Mouse (Mus musculus): ENCODE data around the gene Cacna2d4. TPM values are rescaled to one million over a fixed set of nuclear protein-coding genes. Genes with fewer than 3 reads are reported as not detected.

Cacna2d4 gene
- polyA plus RNA-seq, 1 experiment from 2014 or later, result 0.02 TPM

- no peak overlapping the region for H3K4me2 ChIP-seq (ENCODE audit: low read depth, low read length)
- H3K4me1 ChIP-seq (ENCODE audit: control insufficient read depth, low read depth, low read length), result no peaks in the 10 kb centered on the region
- no peak overlapping the region for H3K27ac ChIP-seq (ENCODE audit: low read length)
- H3K9me3 ChIP-seq (replicated peaks; ENCODE audit: control insufficient read depth, low read length), result no peaks in the 10 kb centered on the region
- H3K4me3 ChIP-seq (ENCODE audit: low read depth, low read length), result no peak overlapping the region
- H3K36me3 ChIP-seq (ENCODE audit: control insufficient read depth, insufficient read depth), result no peaks in the 10 kb centered on the region
- H3K9ac ChIP-seq (ENCODE audit: low read depth, low read length), result no peak overlapping the region
- 73% methylated on average over 10 of the region's 10 CpGs for WGBS (ENCODE audit: insufficient replicate concordance)
- H3K27me3 ChIP-seq (ENCODE audit: control insufficient read depth, insufficient read depth, low read depth, low read length), result no peaks in the 10 kb centered on the region
- no peak for ATAC-seq (ENCODE audit: low read depth)
Observed at GRCm38 (mm10) chr6:119215040-119215613, 21.2 kb upstream of the Cacna2d4 start.

- Histone ChIP-seq H3K27me3 (ENCODE audit: control insufficient read depth, insufficient read depth, low read depth, low read length) (no peaks in the 10 kb centered on the region), H3K4me1 (ENCODE audit: control insufficient read depth, low read depth, low read length) (no peaks in the 10 kb centered on the region), H3K4me2 (ENCODE audit: low read depth, low read length) (no peak overlapping the region), H3K4me3 (ENCODE audit: low read depth, low read length) (no peak overlapping the region), H3K27ac (ENCODE audit: low read length) (no peak overlapping the region), H3K36me3 (ENCODE audit: control insufficient read depth, insufficient read depth) (no peaks in the 10 kb centered on the region), H3K9me3 (replicated peaks; ENCODE audit: control insufficient read depth, low read length) (no peaks in the 10 kb centered on the region), H3K9ac (ENCODE audit: low read depth, low read length) (no peak overlapping the region)
- ATAC-seq (ENCODE audit: low read depth), result no peak
- 32% methylated on average over 4 of the region's 4 CpGs for WGBS (ENCODE audit: insufficient replicate concordance)
Observed at GRCm38 (mm10) chr6:119217661-119218060, 18.7 kb upstream of the Cacna2d4 start.

DNA sequence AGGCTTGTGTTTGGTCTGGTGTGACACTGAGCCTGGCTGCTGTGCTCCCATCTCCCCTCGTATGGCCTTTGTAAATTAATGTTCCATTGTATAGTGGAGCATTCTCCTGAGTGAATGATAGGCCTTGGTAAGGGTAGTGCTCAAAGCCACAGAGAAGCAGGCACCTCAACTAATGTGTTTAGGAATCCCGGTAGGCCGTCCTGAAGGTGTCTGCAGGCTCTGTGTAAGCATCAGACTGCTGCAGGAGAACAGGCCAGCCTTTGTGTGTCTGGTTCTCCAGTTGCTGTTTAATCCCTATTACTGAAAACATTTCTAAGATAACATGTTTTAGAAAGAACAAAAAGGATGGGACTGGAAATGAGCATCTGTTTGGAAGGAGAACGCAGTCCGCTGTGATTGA, 17.7 kb upstream of the Cacna2d4 start:
- H3K4me1 ChIP-seq (ENCODE audit: control insufficient read depth, low read depth, low read length), result no peaks in the 10 kb centered on the region
- 78% methylated on average over 5 of the region's 5 CpGs for WGBS (ENCODE audit: insufficient replicate concordance)
- no peaks in the 10 kb centered on the region for H3K36me3 ChIP-seq (ENCODE audit: control insufficient read depth, insufficient read depth)
- H3K4me3 ChIP-seq (ENCODE audit: low read depth, low read length), result no peak overlapping the region
- ATAC-seq (ENCODE audit: low read depth), result no peak
- no peaks in the 10 kb centered on the region for H3K9me3 ChIP-seq (replicated peaks; ENCODE audit: control insufficient read depth, low read length)
- H3K4me2 ChIP-seq (ENCODE audit: low read depth, low read length), result no peak overlapping the region
- no peak overlapping the region for H3K27ac ChIP-seq (ENCODE audit: low read length)
- no peak overlapping the region for H3K9ac ChIP-seq (ENCODE audit: low read depth, low read length)
- H3K27me3 ChIP-seq (ENCODE audit: control insufficient read depth, insufficient read depth, low read depth, low read length), result no peaks in the 10 kb centered on the region

DNA sequence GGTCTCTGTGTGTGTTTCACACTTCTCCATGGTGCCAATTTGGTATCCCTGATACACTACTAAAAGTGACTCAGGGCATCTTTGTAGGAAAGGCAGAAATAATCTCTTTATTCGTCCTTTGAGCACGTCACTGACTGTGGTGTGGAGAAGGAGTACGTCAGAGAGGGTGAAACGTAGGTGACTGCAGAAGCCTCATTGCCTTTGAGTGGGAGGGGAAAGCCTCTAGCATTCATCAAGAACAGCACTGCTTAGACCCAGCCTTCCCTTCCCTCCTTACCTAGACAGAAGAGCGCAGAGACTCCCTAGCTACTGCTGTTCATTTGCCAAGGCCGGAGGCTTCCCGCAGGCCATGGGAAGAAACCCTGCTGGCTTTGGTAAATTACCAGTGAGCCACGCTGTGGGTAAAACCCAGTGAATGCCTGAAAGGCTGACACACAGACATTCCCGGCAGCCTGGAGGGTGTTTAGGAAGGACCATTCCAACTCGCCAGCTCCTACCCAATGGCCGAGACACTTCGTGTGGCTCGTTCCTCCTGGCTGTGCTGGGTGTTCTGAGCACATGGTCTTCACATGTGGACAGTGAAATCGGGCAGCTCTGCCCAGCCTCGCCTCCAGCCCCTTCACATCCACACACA, 17.0 kb upstream of the Cacna2d4 start:
- H3K4me2 ChIP-seq (ENCODE audit: low read depth, low read length), result no peak overlapping the region
- H3K4me3 ChIP-seq (ENCODE audit: low read depth, low read length), result no peak overlapping the region
- no peaks in the 10 kb centered on the region for H3K27me3 ChIP-seq (ENCODE audit: control insufficient read depth, insufficient read depth, low read depth, low read length)
- H3K36me3 ChIP-seq (ENCODE audit: control insufficient read depth, insufficient read depth), result no peaks in the 10 kb centered on the region
- WGBS (ENCODE audit: insufficient replicate concordance), result 75% methylated on average over 15 of the region's 15 CpGs
- H3K27ac ChIP-seq (ENCODE audit: low read length), result no peak overlapping the region
- no peak overlapping the region for H3K9ac ChIP-seq (ENCODE audit: low read depth, low read length)
- no peak for ATAC-seq (ENCODE audit: low read depth)
- no peaks in the 10 kb centered on the region for H3K4me1 ChIP-seq (ENCODE audit: control insufficient read depth, low read depth, low read length)
- no peaks in the 10 kb centered on the region for H3K9me3 ChIP-seq (replicated peaks; ENCODE audit: control insufficient read depth, low read length)

DNA sequence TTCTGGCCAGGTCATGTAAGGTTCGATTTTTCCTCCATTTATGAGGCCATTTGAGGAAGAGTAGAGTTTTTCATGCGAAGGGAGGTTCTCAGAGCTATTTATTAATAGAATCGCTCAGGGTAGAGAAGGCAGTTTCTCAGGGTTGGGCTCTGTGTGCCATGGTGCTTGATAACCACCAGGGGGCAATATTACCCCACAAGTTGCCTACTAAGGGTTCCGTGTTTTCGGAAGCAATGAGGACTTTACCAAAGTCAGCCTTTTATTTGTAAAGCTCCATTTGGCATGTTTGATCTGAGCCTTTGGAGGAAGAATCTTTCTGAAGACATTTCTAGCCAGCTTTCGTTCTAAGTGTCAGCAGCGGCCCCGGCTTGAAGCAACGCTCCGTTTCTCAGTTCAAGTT, 16.0 kb upstream of the Cacna2d4 start:
- Histone ChIP-seq H3K36me3 (ENCODE audit: control insufficient read depth, insufficient read depth) (no peaks in the 10 kb centered on the region), H3K27me3 (ENCODE audit: control insufficient read depth, insufficient read depth, low read depth, low read length) (no peaks in the 10 kb centered on the region), H3K27ac (ENCODE audit: low read length) (no peak overlapping the region), H3K9me3 (replicated peaks; ENCODE audit: control insufficient read depth, low read length) (no peaks in the 10 kb centered on the region), H3K4me3 (ENCODE audit: low read depth, low read length) (no peak overlapping the region), H3K9ac (ENCODE audit: low read depth, low read length) (no peak overlapping the region), H3K4me2 (ENCODE audit: low read depth, low read length) (no peak overlapping the region), H3K4me1 (ENCODE audit: control insufficient read depth, low read depth, low read length) (no peaks in the 10 kb centered on the region)
- 51% methylated on average over 10 of the region's 10 CpGs for WGBS (ENCODE audit: insufficient replicate concordance)
- ATAC-seq (ENCODE audit: low read depth), result no peak

DNA sequence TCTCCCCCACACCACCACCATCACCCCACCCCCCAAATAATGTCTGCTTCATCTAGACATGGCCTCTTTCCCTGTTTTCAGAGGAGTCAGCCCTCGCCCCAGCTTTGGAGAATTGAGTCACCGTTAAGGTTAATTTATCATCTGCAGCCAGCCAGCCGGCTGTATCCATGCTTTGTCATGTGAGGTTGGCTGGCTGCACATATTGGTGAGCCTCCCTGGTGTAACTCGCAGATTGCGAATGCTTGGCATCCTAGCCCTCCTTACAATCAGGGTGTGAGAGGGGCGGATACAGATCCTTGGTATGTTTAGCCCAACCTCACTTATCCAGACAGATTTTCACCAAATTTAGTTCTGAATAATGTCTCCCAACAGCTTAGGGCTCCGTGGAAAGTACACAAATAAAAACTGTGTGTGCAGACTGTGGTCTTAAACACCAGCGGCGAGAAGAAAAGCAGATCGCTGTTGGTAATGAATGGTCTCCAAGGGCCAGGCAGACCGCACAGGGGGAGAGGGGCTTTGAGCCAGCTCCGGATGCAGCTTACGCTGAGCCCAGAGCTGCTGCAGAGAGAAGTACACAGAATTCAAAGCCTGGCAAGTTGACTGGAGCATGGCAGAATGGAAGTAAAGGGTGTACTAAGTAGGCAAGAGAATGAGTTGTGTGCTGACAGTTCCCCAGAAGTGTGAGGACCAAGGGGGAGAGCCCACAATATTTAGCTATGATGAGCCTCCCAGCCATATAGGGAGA, 11.7 kb upstream of the Cacna2d4 start:
- Histone ChIP-seq H3K27me3 (ENCODE audit: control insufficient read depth, insufficient read depth, low read depth, low read length) (no peaks in the 10 kb centered on the region), H3K4me1 (ENCODE audit: control insufficient read depth, low read depth, low read length) (no peaks in the 10 kb centered on the region), H3K36me3 (ENCODE audit: control insufficient read depth, insufficient read depth) (no peaks in the 10 kb centered on the region), H3K27ac (ENCODE audit: low read length) (no peak overlapping the region), H3K9ac (ENCODE audit: low read depth, low read length) (no peak overlapping the region), H3K4me3 (ENCODE audit: low read depth, low read length) (no peak overlapping the region), H3K4me2 (ENCODE audit: low read depth, low read length) (no peak overlapping the region), H3K9me3 (replicated peaks; ENCODE audit: control insufficient read depth, low read length) (no peaks in the 10 kb centered on the region)
- 70% methylated on average over 13 of the region's 13 CpGs for WGBS (ENCODE audit: insufficient replicate concordance)
- ATAC-seq (ENCODE audit: low read depth), result no peak

- 70% methylated on average over 12 of the region's 12 CpGs for WGBS (ENCODE audit: insufficient replicate concordance)
- Histone ChIP-seq H3K9me3 (replicated peaks; ENCODE audit: control insufficient read depth, low read length) (no peaks in the 10 kb centered on the region), H3K4me1 (ENCODE audit: control insufficient read depth, low read depth, low read length) (no peaks in the 10 kb centered on the region), H3K9ac (ENCODE audit: low read depth, low read length) (no peak overlapping the region), H3K27ac (ENCODE audit: low read length) (no peak overlapping the region), H3K36me3 (ENCODE audit: control insufficient read depth, insufficient read depth) (no peaks in the 10 kb centered on the region), H3K4me2 (ENCODE audit: low read depth, low read length) (no peak overlapping the region), H3K27me3 (ENCODE audit: control insufficient read depth, insufficient read depth, low read depth, low read length) (no peaks in the 10 kb centered on the region), H3K4me3 (ENCODE audit: low read depth, low read length) (no peak overlapping the region)
- ATAC-seq (ENCODE audit: low read depth), result no peak
Observed at GRCm38 (mm10) chr6:119225226-119225625, 11.1 kb upstream of the Cacna2d4 start.

GRCm38 (mm10) chr6:119225731-119226130, 10.6 kb upstream of the Cacna2d4 start:
- 76% methylated on average over 6 of the region's 6 CpGs for WGBS (ENCODE audit: insufficient replicate concordance)
- Histone ChIP-seq H3K27ac (ENCODE audit: low read length) (no peak overlapping the region), H3K4me3 (ENCODE audit: low read depth, low read length) (no peak overlapping the region), H3K27me3 (ENCODE audit: control insufficient read depth, insufficient read depth, low read depth, low read length) (no peaks in the 10 kb centered on the region), H3K4me2 (ENCODE audit: low read depth, low read length) (no peak overlapping the region), H3K9ac (ENCODE audit: low read depth, low read length) (no peak overlapping the region), H3K4me1 (ENCODE audit: control insufficient read depth, low read depth, low read length) (no peaks in the 10 kb centered on the region), H3K36me3 (ENCODE audit: control insufficient read depth, insufficient read depth) (no peaks in the 10 kb centered on the region), H3K9me3 (replicated peaks; ENCODE audit: control insufficient read depth, low read length) (no peaks in the 10 kb centered on the region)
- no peak for ATAC-seq (ENCODE audit: low read depth)

DNA sequence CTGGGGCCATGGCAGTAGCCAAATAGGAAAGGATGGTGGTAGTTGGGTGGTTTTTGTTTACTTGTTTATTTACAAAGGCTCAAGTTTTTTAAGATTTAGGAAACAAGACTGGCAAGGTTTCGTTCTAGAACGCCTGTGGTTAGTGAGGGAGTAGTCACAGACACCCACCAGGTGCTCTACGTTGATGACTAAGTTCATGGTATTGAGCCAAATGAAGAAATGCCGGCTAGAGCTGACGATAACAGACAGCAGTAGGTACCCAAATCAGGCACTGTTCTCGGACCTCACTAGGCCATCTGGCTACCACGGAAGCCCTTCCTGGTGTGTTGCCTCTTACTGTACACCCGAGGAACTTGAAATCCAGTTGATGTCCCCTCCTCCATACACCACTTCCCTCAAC, 9.3 kb upstream of the Cacna2d4 start:
- WGBS (ENCODE audit: insufficient replicate concordance), result 70% methylated on average over 8 of the region's 8 CpGs
- Histone ChIP-seq H3K4me2 (ENCODE audit: low read depth, low read length) (no peak overlapping the region), H3K9ac (ENCODE audit: low read depth, low read length) (no peak overlapping the region), H3K27ac (ENCODE audit: low read length) (no peak overlapping the region), H3K27me3 (ENCODE audit: control insufficient read depth, insufficient read depth, low read depth, low read length) (no peaks in the 10 kb centered on the region), H3K4me3 (ENCODE audit: low read depth, low read length) (no peak overlapping the region), H3K4me1 (ENCODE audit: control insufficient read depth, low read depth, low read length) (no peaks in the 10 kb centered on the region), H3K9me3 (replicated peaks; ENCODE audit: control insufficient read depth, low read length) (no peaks in the 10 kb centered on the region), H3K36me3 (ENCODE audit: control insufficient read depth, insufficient read depth) (no peaks in the 10 kb centered on the region)
- ATAC-seq (ENCODE audit: low read depth), result no peak
